Mouse (Mus musculus) spleen, adult 2 months (tissue): ENCODE data around the gene Cd8b1.

Source experiments
- CTCF ChIP-seq: fragments of 200-500 bp; IDR thresholded peaks from 2 replicates; pipeline ENCODE4 v1.5.1; 2011; ENCODE audit warnings: mild to moderate bottlenecking, inconsistent platforms; ENCODE audit not compliant: insufficient read depth, insufficient read length, insufficient replicate concordance; ENCODE audit errors: extremely low read depth
- POLR2A ChIP-seq: fragments of 200-500 bp; IDR thresholded peaks from 2 replicates; pipeline ENCODE4 v1.6.1; 2011; ENCODE audit warnings: low read depth, low read length, inconsistent platforms

DNA sequence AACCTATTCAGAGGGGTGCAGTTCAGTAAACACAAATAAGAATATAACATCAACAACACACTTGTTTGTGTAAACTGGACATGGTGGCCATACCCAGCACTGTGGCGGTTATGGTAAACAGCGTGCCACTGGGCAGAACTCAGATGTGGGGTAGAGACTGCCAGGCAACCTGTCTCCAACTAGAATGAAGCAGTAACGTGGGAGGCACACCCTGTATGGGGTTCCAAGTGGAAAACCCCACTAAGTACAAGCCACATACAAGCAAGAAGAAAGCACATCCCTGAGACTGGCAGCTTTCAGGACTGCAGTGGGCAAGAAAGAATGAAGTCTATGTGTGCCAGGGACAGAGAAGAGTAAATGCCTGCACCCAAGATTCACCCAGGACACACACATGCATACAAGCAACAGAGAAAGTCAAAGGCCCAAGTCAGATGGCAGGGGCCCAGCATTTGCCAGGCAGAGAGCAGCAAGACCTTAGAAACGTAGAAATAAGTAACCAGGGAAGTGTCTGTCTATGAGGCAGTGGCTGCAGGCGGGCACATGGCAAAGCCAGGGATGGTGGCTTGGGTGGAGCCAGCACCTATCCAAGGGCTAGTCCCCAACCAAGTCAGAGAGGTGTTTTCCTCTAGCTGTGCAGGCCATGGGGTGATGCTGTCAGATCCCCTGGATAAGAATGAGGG, 49.6 kb downstream of the Cd8b1 start:
- no peak for TF ChIP-seq POLR2A
- TF ChIP-seq CTCF = no peak
